Mouse (Mus musculus) hindbrain, embryonic 15.5 days (tissue): Measurements from ENCODE around the gene Sipa1l3. TPM values are rescaled to one million over a fixed set of nuclear protein-coding genes. Genes with fewer than 3 reads are reported as not detected.
A peak's percentile ranks its signal among the peaks of the same experiment; 100 is the strongest.

ENCODE experiments used
- ATAC-seq: fragments of 200-750 bp; cut with Nextera tagmentation; 2 replicates; pipeline ENCODE4 v1.8.0; 2017; ENCODE audit warnings: low read depth, moderate number of reproducible peaks, moderate TSS enrichment; ENCODE audit not compliant: low FRiP score
- H3K27ac ChIP-seq: fragments of 300-500 bp; sonication (generic); replicated peaks from 2 replicates; pipeline ENCODE4 v1.5.1; 2015; ENCODE audit warnings: mild to moderate bottlenecking, inconsistent platforms
- H3K27me3 ChIP-seq: fragments of 300-500 bp; sonication (generic); 2 replicates; pipeline ENCODE4 v1.6.1; 2015; ENCODE audit warnings: control low read depth, inconsistent platforms
- H3K36me3 ChIP-seq: fragments of 300-500 bp; sonication (generic); 2 replicates; pipeline ENCODE4 v1.6.1; 2015; ENCODE audit warnings: control low read depth, inconsistent platforms
- H3K4me1 ChIP-seq: fragments of 300-500 bp; sonication (generic); replicated peaks from 2 replicates; pipeline ENCODE4 v1.6.1; 2015; ENCODE audit warnings: control low read depth, inconsistent platforms
- H3K4me2 ChIP-seq: fragments of 300-500 bp; sonication (generic); 2 replicates; pipeline ENCODE4 v1.6.1; 2015; ENCODE audit warnings: moderate library complexity, mild to moderate bottlenecking, inconsistent platforms
- H3K4me3 ChIP-seq: fragments of 300-500 bp; sonication (generic); 2 replicates; pipeline ENCODE4 v1.5.1; 2015; ENCODE audit warnings: mild to moderate bottlenecking, inconsistent platforms
- H3K9ac ChIP-seq: fragments of 300-500 bp; sonication (generic); 2 replicates; pipeline ENCODE4 v1.6.1; 2015; ENCODE audit warnings: inconsistent platforms
- H3K9me3 ChIP-seq: fragments of 300-500 bp; sonication (generic); 2 replicates; pipeline ENCODE4 v1.6.1; 2016; ENCODE audit warnings: control low read depth, inconsistent platforms
- WGBS: fragments of 180-500 bp; shearing (Covaris S2); methylation state at CpG from one replicate; pipeline ENCODE4 v1.1.7; 2015; 5-methylcytosine and 5-hydroxymethylcytosine counted together
- polyA plus RNA-seq: library from polyadenylated mRNA; unstranded; fragments of >200 nt; fragmentation: Nextera tagmentation; extraction: Ambion mirVana; gene quantifications from 2 replicates; pipeline ENCODE4 v1.2.1, GENCODE M21; 2015

Sipa1l3 gene
- polyA plus RNA-seq, 1 experiment from 2014 or later = 23.3 TPM

DNA sequence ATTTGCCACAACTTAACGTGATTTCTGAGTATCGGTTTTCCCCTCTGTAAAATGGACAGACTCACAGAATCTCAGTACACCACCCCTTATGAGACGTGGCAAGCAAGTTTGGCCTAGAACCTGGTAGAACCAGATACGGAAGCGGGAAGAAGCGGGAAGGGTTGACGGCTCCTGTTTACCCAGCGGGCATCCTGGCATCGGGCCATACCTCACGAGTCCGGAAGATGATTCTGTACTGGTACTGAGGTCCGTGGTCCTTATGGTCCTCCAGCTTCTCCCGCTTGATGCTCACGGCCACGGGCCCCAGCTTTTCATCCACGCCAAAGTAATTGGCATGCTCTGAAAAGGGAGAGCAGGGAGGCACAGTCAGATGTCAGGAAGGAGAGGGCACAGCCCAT lies 121.5 kb downstream of the Sipa1l3 start:
- peaks cover 21% of the 10 kb centered on the region; the same call in 1 of the 2 replicates for H3K36me3 ChIP-seq
- H3K4me2 ChIP-seq = no peak overlapping the region
- H3K9ac ChIP-seq = no peak overlapping the region
- peaks cover 3% of the 10 kb centered on the region for H3K4me1 ChIP-seq
- 84% methylated on average over 16 of the region's 16 CpGs for WGBS
- H3K27me3 ChIP-seq = no peaks in the 10 kb centered on the region
- ATAC-seq = no peak
- no peak overlapping the region for H3K4me3 ChIP-seq
- 0 out of 2 replicates have a peak overlapping the region, but pooled peaks have one; percentile 18 for H3K27ac ChIP-seq
- H3K9me3 ChIP-seq = no peaks in the 10 kb centered on the region

DNA sequence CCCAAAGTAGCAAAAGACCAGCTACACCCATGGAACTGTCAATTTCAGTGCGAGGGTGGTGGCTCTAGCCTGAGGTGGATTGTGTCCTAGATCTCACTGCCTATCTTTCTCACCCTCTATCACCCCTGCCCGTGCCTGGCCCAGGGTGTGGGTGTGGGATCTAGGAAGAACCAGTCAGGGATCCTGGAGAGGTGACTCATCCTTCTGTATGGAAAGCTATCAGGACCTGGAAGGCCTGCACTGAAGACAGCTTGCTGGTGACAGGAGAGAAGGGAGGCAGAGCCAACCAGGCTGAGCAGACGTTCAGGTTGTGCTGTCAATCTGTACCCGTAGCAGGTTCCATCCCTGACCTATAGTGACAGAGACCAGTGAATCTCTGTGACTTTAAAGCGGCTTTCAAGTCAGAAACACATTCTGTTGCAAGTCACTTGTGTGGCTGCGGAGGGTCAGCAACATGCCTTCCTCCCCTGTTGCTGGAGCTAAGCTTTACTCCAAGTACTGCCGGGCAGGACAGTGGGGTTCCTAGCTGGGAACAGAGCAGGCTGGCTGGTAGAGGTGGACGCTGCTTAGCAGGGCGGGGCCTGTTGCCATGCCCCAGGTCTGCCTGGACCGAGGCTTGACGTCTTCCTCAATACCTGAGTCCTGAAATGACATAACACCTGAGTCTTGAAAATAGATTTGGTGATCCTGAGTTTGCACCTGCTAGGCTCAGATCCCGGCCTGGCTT lies 122.1 kb downstream of the Sipa1l3 start:
- H3K36me3 ChIP-seq = peaks cover 21% of the 10 kb centered on the region; the same call in 1 of the 2 replicates

GRCm38 (mm10) chr7:29395179-29395578 lies 123.3 kb downstream of the Sipa1l3 start:
- Histone ChIP-seq H3K27ac (no peak overlapping the region), H3K4me1 (peaks cover 9% of the 10 kb centered on the region), H3K4me3 (no peak overlapping the region), H3K4me2 (no peak overlapping the region), H3K9ac (no peak overlapping the region), H3K27me3 (no peaks in the 10 kb centered on the region), H3K36me3 (peaks cover 21% of the 10 kb centered on the region; the same call in 1 of the 2 replicates), H3K9me3 (no peaks in the 10 kb centered on the region)
- ATAC-seq = no peak
- WGBS = 61% methylated on average over 4 of the region's 4 CpGs

More for the DNA sequence above, 122.1 kb downstream of the Sipa1l3 start:
- Histone ChIP-seq H3K4me3 (no peak overlapping the region), H3K4me1 (peaks cover 8% of the 10 kb centered on the region), H3K9ac (no peak overlapping the region), H3K9me3 (no peaks in the 10 kb centered on the region), H3K4me2 (no peak overlapping the region), H3K27me3 (no peaks in the 10 kb centered on the region), H3K27ac (no peak overlapping the region)
- 90% methylated on average over 12 of the region's 12 CpGs for WGBS
- ATAC-seq = no peak

- Histone ChIP-seq H3K4me2 (no peak overlapping the region), H3K27me3 (no peaks in the 10 kb centered on the region), H3K36me3 (peaks cover 12% of the 10 kb centered on the region; the same call in 1 of the 2 replicates), H3K9me3 (no peaks in the 10 kb centered on the region), H3K4me3 (no peak overlapping the region), H3K9ac (no peak overlapping the region), H3K4me1 (peaks cover 9% of the 10 kb centered on the region), H3K27ac (peak overlapping the region; percentile 42; the same call in 1 of the 2 replicates)
- peak; percentile 68 for ATAC-seq
- 76% methylated on average over 10 of the region's 10 CpGs for WGBS
Observed at GRCm38 (mm10) chr7:29393292-29393691, 125.1 kb downstream of the Sipa1l3 start.

- 0 out of 2 replicates have a peak overlapping the region, but pooled peaks have one; percentile 13 for H3K27ac ChIP-seq
- no peaks in the 10 kb centered on the region for H3K9me3 ChIP-seq
- peaks cover 12% of the 10 kb centered on the region; the same call in 1 of the 2 replicates for H3K36me3 ChIP-seq
- H3K27me3 ChIP-seq = no peaks in the 10 kb centered on the region
- no peak for ATAC-seq
- peaks cover 12% of the 10 kb centered on the region for H3K4me1 ChIP-seq
- no peak overlapping the region for H3K9ac ChIP-seq
- 88% methylated on average over 3 of the region's 3 CpGs for WGBS
- no peak overlapping the region for H3K4me2 ChIP-seq
- H3K4me3 ChIP-seq = no peak overlapping the region
Observed at GRCm38 (mm10) chr7:29392805-29393204, 125.6 kb downstream of the Sipa1l3 start.

DNA sequence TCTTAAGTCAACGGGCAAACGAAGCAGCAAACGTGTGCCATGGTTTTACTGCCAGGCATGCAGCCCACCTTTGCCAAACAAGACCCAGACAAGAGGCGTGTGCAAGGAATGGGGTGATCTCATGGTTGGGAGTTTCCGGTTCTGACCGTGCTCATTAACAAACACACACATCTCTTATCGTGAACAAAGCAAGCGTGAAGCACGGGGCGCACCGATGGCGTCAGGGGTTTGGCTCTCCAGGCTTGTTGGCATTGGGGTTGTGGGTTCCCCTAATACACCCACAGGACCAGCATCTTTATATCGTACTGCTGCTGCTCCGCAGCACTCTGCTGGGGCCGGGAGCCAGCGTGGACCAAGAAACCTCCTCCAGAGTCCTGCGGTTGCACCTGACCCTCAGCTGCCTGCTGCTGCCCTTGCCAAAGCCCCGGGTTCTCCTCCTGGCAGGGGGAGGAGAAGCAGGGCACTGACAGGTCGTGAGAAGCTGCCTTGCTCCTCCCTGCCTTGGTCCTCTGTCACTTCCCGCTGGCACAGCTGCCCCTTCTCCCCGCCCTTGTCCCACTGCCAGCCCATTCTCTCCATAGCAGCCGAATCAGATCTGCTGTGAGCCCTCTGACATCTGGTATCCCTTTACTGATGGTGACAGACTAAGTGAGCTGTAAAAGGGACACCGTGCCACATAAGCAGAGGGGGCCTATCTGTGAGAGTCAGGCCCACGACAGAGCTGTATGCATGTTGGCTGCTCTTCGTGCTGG lies 126.5 kb downstream of the Sipa1l3 start:
- Histone ChIP-seq H3K4me1 (peaks cover 17% of the 10 kb centered on the region), H3K9ac (no peak overlapping the region), H3K27ac (peak overlapping the region; percentile 67), H3K9me3 (no peaks in the 10 kb centered on the region), H3K4me2 (no peak overlapping the region), H3K36me3 (peaks cover 15% of the 10 kb centered on the region; the same call in 1 of the 2 replicates), H3K4me3 (no peak overlapping the region), H3K27me3 (no peaks in the 10 kb centered on the region)
- ATAC-seq = peak; percentile 36
- 59% methylated on average over 25 of the region's 25 CpGs for WGBS

GRCm38 (mm10) chr7:29391112-29391760 lies 127.2 kb downstream of the Sipa1l3 start:
- ATAC-seq = no peak

GRCm38 (mm10) chr7:29390234-29390633 lies 128.2 kb downstream of the Sipa1l3 start:
- no peak overlapping the region; the same call in 1 of the 2 replicates for H3K27ac ChIP-seq
- no peak for ATAC-seq
- H3K4me2 ChIP-seq = no peak overlapping the region
- 58% methylated on average over 10 of the region's 10 CpGs for WGBS
- no peak overlapping the region for H3K4me3 ChIP-seq
- no peaks in the 10 kb centered on the region for H3K27me3 ChIP-seq
- no peaks in the 10 kb centered on the region for H3K9me3 ChIP-seq
- H3K4me1 ChIP-seq = peaks cover 17% of the 10 kb centered on the region
- peaks cover 10% of the 10 kb centered on the region; the same call in 1 of the 2 replicates for H3K36me3 ChIP-seq
- H3K9ac ChIP-seq = no peak overlapping the region

More at GRCm38 (mm10) chr7:29391112-29391760, 127.2 kb downstream of the Sipa1l3 start:
- Histone ChIP-seq H3K27ac (peak overlapping the region; percentile 67), H3K4me1 (peaks cover 17% of the 10 kb centered on the region), H3K27me3 (no peaks in the 10 kb centered on the region), H3K4me2 (no peak overlapping the region), H3K4me3 (no peak overlapping the region), H3K9ac (no peak overlapping the region), H3K36me3 (peaks cover 16% of the 10 kb centered on the region; the same call in 1 of the 2 replicates), H3K9me3 (no peaks in the 10 kb centered on the region)
- WGBS = 77% methylated on average over 15 of the region's 15 CpGs

DNA sequence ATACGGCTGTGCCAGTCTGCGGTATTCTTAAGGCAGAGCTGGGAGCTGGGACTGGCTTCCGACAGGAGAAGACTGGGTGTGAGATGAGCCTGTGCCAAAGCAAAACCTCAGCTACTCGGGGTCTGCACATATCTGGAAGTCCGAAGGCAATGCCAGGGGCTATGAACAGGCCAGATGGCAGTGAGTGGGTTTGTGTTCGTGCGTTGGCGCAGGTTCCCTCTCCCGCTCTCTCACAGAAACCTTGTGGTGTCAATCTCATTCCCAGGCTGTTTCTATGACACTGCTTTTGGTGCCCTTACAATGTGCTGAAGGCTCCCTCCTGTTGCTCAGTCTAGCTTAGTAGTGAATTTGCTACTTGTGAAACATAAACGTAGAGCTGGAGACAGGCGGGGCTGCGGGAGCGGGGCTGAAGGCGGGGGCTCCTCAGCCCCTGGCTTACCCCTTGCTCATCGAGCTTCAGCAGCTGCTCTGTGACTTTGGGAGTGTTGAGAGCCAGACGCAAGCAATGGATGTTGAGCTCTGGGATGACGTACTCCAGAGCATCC lies 130.8 kb downstream of the Sipa1l3 start:
- Histone ChIP-seq H3K4me1 (peaks cover 17% of the 10 kb centered on the region), H3K4me2 (no peak overlapping the region), H3K9ac (no peak overlapping the region), H3K27me3 (no peaks in the 10 kb centered on the region), H3K9me3 (no peaks in the 10 kb centered on the region), H3K36me3 (peaks cover 12% of the 10 kb centered on the region; the same call in 1 of the 2 replicates), H3K27ac (peak overlapping the region; percentile 46; the same call in 1 of the 2 replicates), H3K4me3 (no peak overlapping the region)
- peak; percentile 38; the same call in 1 of the 2 replicates for ATAC-seq
- 70% methylated on average over 17 of the region's 17 CpGs for WGBS

GRCm38 (mm10) chr7:29386349-29386748 lies 132.1 kb downstream of the Sipa1l3 start:
- no peaks in the 10 kb centered on the region for H3K9me3 ChIP-seq
- H3K27ac ChIP-seq = no peak overlapping the region

GRCm38 (mm10) chr7:29385791-29386190 lies 132.7 kb downstream of the Sipa1l3 start:
- no peak overlapping the region for H3K4me2 ChIP-seq
- H3K9me3 ChIP-seq = no peaks in the 10 kb centered on the region
- no peak overlapping the region for H3K9ac ChIP-seq
- H3K27ac ChIP-seq = no peak overlapping the region
- peaks cover 8% of the 10 kb centered on the region; the same call in 1 of the 2 replicates for H3K4me1 ChIP-seq
- WGBS = 78% methylated on average over 10 of the region's 10 CpGs
- ATAC-seq = no peak
- H3K4me3 ChIP-seq = no peak overlapping the region
- no peaks in the 10 kb centered on the region for H3K27me3 ChIP-seq
- peaks cover 20% of the 10 kb centered on the region for H3K36me3 ChIP-seq

More at GRCm38 (mm10) chr7:29386349-29386748, 132.1 kb downstream of the Sipa1l3 start:
- Histone ChIP-seq H3K4me2 (no peak overlapping the region), H3K4me3 (no peak overlapping the region), H3K4me1 (peaks cover 9% of the 10 kb centered on the region; the same call in 1 of the 2 replicates), H3K27me3 (no peaks in the 10 kb centered on the region), H3K9ac (no peak overlapping the region), H3K36me3 (peaks cover 17% of the 10 kb centered on the region)
- 88% methylated on average over 13 of the region's 13 CpGs for WGBS
- no peak for ATAC-seq
